In the genomic region with DNA sequence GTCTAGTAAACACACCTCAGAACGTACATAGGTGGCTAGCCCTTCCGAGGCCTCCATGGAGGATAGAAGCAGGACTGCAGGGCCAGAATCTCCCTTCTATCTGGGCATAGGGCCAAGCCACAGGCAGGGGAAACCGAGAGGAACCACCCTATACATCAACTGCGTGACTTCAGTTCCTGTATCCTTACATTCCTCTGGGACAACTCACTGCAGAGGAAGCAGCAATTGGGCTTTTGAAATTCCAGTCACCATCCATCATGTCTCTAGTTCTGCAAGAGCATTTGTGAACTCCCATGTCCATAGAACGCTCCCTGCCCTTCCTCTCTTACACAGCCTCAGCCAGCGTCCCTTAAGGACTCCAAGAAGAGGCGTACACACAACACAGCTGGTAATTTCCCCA, we compare ENCODE assay signal across 10 mouse cellular contexts. TPM values are rescaled to one million over a fixed set of nuclear protein-coding genes. Genes with fewer than 3 reads are reported as not detected.
A peak's percentile ranks its signal among the peaks of the same experiment; 100 is the strongest.
DNase-seq lines count a peak whose midpoint lies in the region; ATAC-seq and TF ChIP-seq lines count a peak whose summit lies in the region.
"Had no signal": no experiment of that assay in that cellular context is flagged by ENCODE, and none has a peak within 500 bp of the region (broad histone marks: within the 10 kb centered on the region; RNA-seq: fewer than 3 reads in every experiment).

No protein-coding gene starts in this region.

- H3K4me2 ChIP-seq in heart, embryonic 12.5 days = no peak overlapping the region
- H3K4me2 ChIP-seq in kidney, postnatal 0 days (ENCODE audit: low read length) = no peak overlapping the region
- no peak overlapping the region for H3K4me2 ChIP-seq in hindbrain, embryonic 14.5 days (replicated peaks)
- H3K4me2 ChIP-seq: midbrain, embryonic 15.5 days had no signal

- intact Hi-C loops in heart, postnatal 25 days (cut with DNase I) = loop anchor here (2.0 kb wide), 1 partner anchor 15 kb away; no protein-coding TSS in a partner anchor

- 58% methylated on average over 7 of the region's 7 CpGs for WGBS in heart, embryonic 12.5 days
- 49% methylated on average over 7 of the region's 7 CpGs for WGBS in kidney, postnatal 0 days
- WGBS in hindbrain, embryonic 14.5 days = 77% methylated on average over 7 of the region's 7 CpGs

- H3K9ac ChIP-seq in heart, embryonic 12.5 days = no peak overlapping the region
- no peak overlapping the region for H3K9ac ChIP-seq in kidney, postnatal 0 days (ENCODE audit: low read depth, low read length)
- no peak overlapping the region for H3K9ac ChIP-seq in hindbrain, embryonic 14.5 days
- H3K9ac ChIP-seq: midbrain, embryonic 15.5 days had no signal

- no peaks in the 10 kb centered on the region for H3K27me3 ChIP-seq in heart, embryonic 12.5 days (replicated peaks)
- H3K27me3 ChIP-seq in kidney, postnatal 0 days (ENCODE audit: insufficient read depth, low read length) = no peaks in the 10 kb centered on the region
- H3K27me3 ChIP-seq in hindbrain, embryonic 14.5 days (ENCODE audit: control insufficient read depth, insufficient read depth, low read length) = no peaks in the 10 kb centered on the region
- H3K27me3 ChIP-seq: midbrain, embryonic 15.5 days had no signal

- no peak for DNase-seq in heart, postnatal 25 days (ENCODE audit: low spot score)
- peak; percentile 91 for DNase-seq in kidney, postnatal 0 days (ENCODE audit: low spot score)
- no peak for DNase-seq in hindbrain, embryonic 14.5 days (ENCODE audit: low spot score)
- DNase-seq in thymus, adult 18-20 months = no peak

- H3K36me3 ChIP-seq in heart, embryonic 12.5 days = no peaks in the 10 kb centered on the region
- 0 out of 2 replicates have a peak, but pooled peaks cover 4% of the 10 kb centered on the region for H3K36me3 ChIP-seq in kidney, postnatal 0 days (ENCODE audit: insufficient read depth, low read length)
- H3K36me3 ChIP-seq in hindbrain, embryonic 14.5 days (replicated peaks; ENCODE audit: control insufficient read depth, insufficient read depth) = no peaks in the 10 kb centered on the region
- H3K36me3 ChIP-seq: hindbrain, embryonic 10.5 days; midbrain, embryonic 15.5 days had no signal

- no peak for TF ChIP-seq POLR2A in embryonic fibroblast, embryonic 13.5 days (IDR thresholded peaks at IDR 0.05; ENCODE audit: low read depth, low read length)

- H3K9me3 ChIP-seq in heart, embryonic 12.5 days (replicated peaks) = no peaks in the 10 kb centered on the region
- no peaks in the 10 kb centered on the region for H3K9me3 ChIP-seq in kidney, postnatal 0 days (replicated peaks; ENCODE audit: low read length)
- H3K9me3 ChIP-seq in hindbrain, embryonic 14.5 days (ENCODE audit: control insufficient read depth, low read length) = no peaks in the 10 kb centered on the region
- H3K9me3 ChIP-seq: hindbrain, embryonic 10.5 days; midbrain, embryonic 15.5 days had no signal

- no peaks in the 10 kb centered on the region; the same call in none of the 2 replicates for H3K4me1 ChIP-seq in heart, embryonic 12.5 days (replicated peaks)
- peaks cover 5% of the 10 kb centered on the region for H3K4me1 ChIP-seq in embryonic fibroblast, embryonic 13.5 days (ENCODE audit: control insufficient read depth, insufficient read depth, low read length)
- H3K4me1 ChIP-seq in kidney, postnatal 0 days (replicated peaks; ENCODE audit: insufficient read depth, low read length) = no peaks in the 10 kb centered on the region
- H3K4me1 ChIP-seq in hindbrain, embryonic 14.5 days (replicated peaks; ENCODE audit: control insufficient read depth, insufficient read depth, low read length) = no peaks in the 10 kb centered on the region
- H3K4me1 ChIP-seq: hindbrain, embryonic 10.5 days; midbrain, embryonic 15.5 days had no signal

- no peak overlapping the region for H3K4me3 ChIP-seq in heart, embryonic 12.5 days
- H3K4me3 ChIP-seq in embryonic fibroblast, embryonic 13.5 days (ENCODE audit: insufficient read depth, low read length) = no peak overlapping the region
- no peak overlapping the region for H3K4me3 ChIP-seq in kidney, postnatal 0 days (replicated peaks; ENCODE audit: low read depth, low read length)
- no peak overlapping the region for H3K4me3 ChIP-seq in hindbrain, embryonic 14.5 days (replicated peaks; ENCODE audit: low read length)
- H3K4me3 ChIP-seq: hindbrain, embryonic 10.5 days; midbrain, embryonic 15.5 days had no signal

- H3K27ac ChIP-seq in heart, embryonic 12.5 days (ENCODE audit: poor library complexity, severe bottlenecking) = no peak overlapping the region
- H3K27ac ChIP-seq in embryonic fibroblast, embryonic 13.5 days (ENCODE audit: insufficient read depth, low read length) = peak overlapping the region; percentile 84
- peak overlapping the region; percentile 48; the same call in 1 of the 2 replicates for H3K27ac ChIP-seq in kidney, postnatal 0 days
- no peak overlapping the region for H3K27ac ChIP-seq in hindbrain, embryonic 14.5 days
- H3K27ac ChIP-seq: hindbrain, embryonic 10.5 days; midbrain, embryonic 15.5 days had no signal

- 0 out of 2 replicates have a peak, but pooled peaks have one; percentile 26 for ATAC-seq in heart, embryonic 12.5 days (ENCODE audit: insufficient number of reproducible peaks, low FRiP score)
- ATAC-seq in kidney, postnatal 0 days (replicated peaks; ENCODE audit: low FRiP score, low read depth) = peak; percentile 74
- ATAC-seq in megakaryocyte-erythroid progenitor cell, adult 5-6 weeks (replicated peaks; ENCODE audit: low FRiP score, low TSS enrichment, poor library complexity, severe bottlenecking) = peak; percentile 74; the same call in 1 of the 2 replicates
- no peak for ATAC-seq in hindbrain, embryonic 14.5 days (ENCODE audit: low FRiP score)
- no peak for ATAC-seq in cerebellum, adult (ENCODE audit: insufficient number of reproducible peaks, low FRiP score, low TSS enrichment)
- ATAC-seq: midbrain, embryonic 15.5 days had no signal

- TF ChIP-seq CTCF in embryonic fibroblast, embryonic 13.5 days (IDR thresholded peaks at IDR 0.05; ENCODE audit: borderline replicate concordance, insufficient read depth, low read length) = no peak
- TF ChIP-seq CTCF in kidney, postnatal 0 days (IDR thresholded peaks at IDR 0.05; ENCODE audit: low read depth) = no peak

RNA-seq across cellular contexts. Expression of a gene that starts 47.3 kb away (rescaled TPM):
- 21.1 and 23.9 TPM in 2 replicates for polyA plus RNA-seq in heart, embryonic 12.5 days (2016; fragmentation: Nextera tagmentation; extraction: Ambion mirVana)
- 100 to 1,000 TPM; 207 to 259 TPM for total RNA-seq in heart, postnatal 25 days (2021)
- 3.4 and 7.0 TPM in 2 replicates for polyA plus RNA-seq in embryonic fibroblast, embryonic 13.5 days (2011; ENCODE audit: insufficient read length, low read depth, missing spikeins)
- polyA plus RNA-seq in kidney, postnatal 0 days (2015; fragmentation: Nextera tagmentation; extraction: Ambion mirVana) = 15.4 and 17.3 TPM in 2 replicates
- total RNA-seq in megakaryocyte-erythroid progenitor cell, adult 5-6 weeks (2014; fragmentation: Nextera tagmentation) = not detected in 2 replicates
- 0.08 TPM in 1 of 2 replicates, not detected in the other for total RNA-seq in megakaryocyte-erythroid progenitor cell, adult 5-6 weeks (2017)
- polyA plus RNA-seq in hindbrain, embryonic 14.5 days (2014; fragmentation: Nextera tagmentation; extraction: Ambion mirVana) = 9.6 TPM in 2 replicates

Comparison
In these comparisons a context has a peak if more than half of its experiments do, and no peak if none do; other contexts are left out.
1. ATAC-seq: peak in heart, embryonic 12.5 days (single experiment), kidney, postnatal 0 days (single experiment) and megakaryocyte-erythroid progenitor cell, adult 5-6 weeks (single experiment); none in hindbrain, embryonic 14.5 days (single experiment) and cerebellum, adult (single experiment).
2. H3K27ac ChIP-seq: peak in embryonic fibroblast, embryonic 13.5 days (single experiment) and kidney, postnatal 0 days (single experiment); none in heart, embryonic 12.5 days (single experiment) and hindbrain, embryonic 14.5 days (single experiment).